In genomic region chr2:91984439-91984838, GRCm38 (mm10) we compare ENCODE assay signal across 7 mouse cellular contexts. TPM values are rescaled to one million over a fixed set of nuclear protein-coding genes. Genes with fewer than 3 reads are reported as not detected.
A peak's percentile ranks its signal among the peaks of the same experiment; 100 is the strongest.
DNase-seq lines count a peak whose midpoint lies in the region; ATAC-seq and TF ChIP-seq lines count a peak whose summit lies in the region.

No protein-coding gene starts in this region.

- peak; percentile 95 for DNase-seq in ZHBTc4 (ENCODE audit: low read depth, low spot score)
- DNase-seq in embryonic facial prominence, embryonic 11.5 days (ENCODE audit: low spot score): peak; percentile 87
- DNase-seq in heart, postnatal 4 days: peak; percentile 69
- peak; percentile 79 for DNase-seq in limb, embryonic 10.5 days (ENCODE audit: low spot score)
- DNase-seq in mesoderm, embryonic 11.5 days (ENCODE audit: low read depth, low spot score): peak; percentile 93
- peak; percentile 78 for DNase-seq in stomach, postnatal 0 days (ENCODE audit: low spot score)
- DNase-seq in layer of hippocampus, postnatal 25 days (ENCODE audit: extremely low spot score in 1 of 2, low spot score in 1 of 2): no peak

- peak overlapping the region; percentile 36 for H3K27ac ChIP-seq in embryonic facial prominence, embryonic 11.5 days (replicated peaks; ENCODE audit: low read depth, low read length)
- H3K27ac ChIP-seq in limb, embryonic 10.5 days: peak overlapping the region; percentile 78
- peak overlapping the region; percentile 67 for H3K27ac ChIP-seq in stomach, postnatal 0 days (replicated peaks)

- peak overlapping the region; percentile 1; the same call in 1 of the 2 replicates for H3K4me2 ChIP-seq in embryonic facial prominence, embryonic 11.5 days (ENCODE audit: low read depth, low read length)
- H3K4me2 ChIP-seq in stomach, postnatal 0 days (replicated peaks; ENCODE audit: low read depth): peak overlapping the region; percentile 39; the same call in 1 of the 2 replicates

- no peak overlapping the region for H3K4me3 ChIP-seq in embryonic facial prominence, embryonic 11.5 days (ENCODE audit: low read depth, low read length)
- peak overlapping the region; percentile 33 for H3K4me3 ChIP-seq in limb, embryonic 10.5 days
- no peak overlapping the region for H3K4me3 ChIP-seq in stomach, postnatal 0 days (ENCODE audit: low read depth, low read length)

- no peaks in the 10 kb centered on the region for H3K9me3 ChIP-seq in embryonic facial prominence, embryonic 11.5 days (replicated peaks; ENCODE audit: control insufficient read depth, low read length)
- H3K9me3 ChIP-seq in limb, embryonic 10.5 days (replicated peaks): no peaks in the 10 kb centered on the region
- no peaks in the 10 kb centered on the region for H3K9me3 ChIP-seq in stomach, postnatal 0 days (ENCODE audit: control insufficient read depth, low read length)

- no peaks in the 10 kb centered on the region for H3K36me3 ChIP-seq in embryonic facial prominence, embryonic 11.5 days (replicated peaks; ENCODE audit: control insufficient read depth, insufficient read depth, low read depth, low read length)
- H3K36me3 ChIP-seq in limb, embryonic 10.5 days: no peaks in the 10 kb centered on the region
- H3K36me3 ChIP-seq in stomach, postnatal 0 days (ENCODE audit: control insufficient read depth, insufficient read depth, low read length): peaks cover 2% of the 10 kb centered on the region; the same call in 1 of the 2 replicates

- TF ChIP-seq EP300 in stomach, postnatal 0 days (optimal IDR thresholded peaks at IDR 0.05): no peak

- WGBS in embryonic facial prominence, embryonic 11.5 days: under 1% methylated on average over 8 of the region's 13 CpGs
- under 1% methylated on average over 7 of the region's 13 CpGs for WGBS in limb, embryonic 10.5 days
- WGBS in stomach, postnatal 0 days: 11% methylated on average over 13 of the region's 13 CpGs

- no peaks in the 10 kb centered on the region; the same call in 1 of the 2 replicates for H3K4me1 ChIP-seq in embryonic facial prominence, embryonic 11.5 days (ENCODE audit: control insufficient read depth, insufficient read depth, low read length)
- H3K4me1 ChIP-seq in limb, embryonic 10.5 days: peaks cover 59% of the 10 kb centered on the region
- no peaks in the 10 kb centered on the region; the same call in 1 of the 2 replicates for H3K4me1 ChIP-seq in stomach, postnatal 0 days (replicated peaks; ENCODE audit: control insufficient read depth, insufficient read depth)

- peak; percentile 82 for ATAC-seq in embryonic facial prominence, embryonic 11.5 days (replicated peaks; ENCODE audit: insufficient number of reproducible peaks, low FRiP score, low TSS enrichment, low read depth)
- peak; percentile 88 for ATAC-seq in stomach, postnatal 0 days (ENCODE audit: low FRiP score, low TSS enrichment)

- H3K27me3 ChIP-seq in embryonic facial prominence, embryonic 11.5 days (ENCODE audit: control insufficient read depth, insufficient read depth, low read length): no peaks in the 10 kb centered on the region
- H3K27me3 ChIP-seq in limb, embryonic 10.5 days (ENCODE audit: low read depth, poor library complexity, severe bottlenecking): no peaks in the 10 kb centered on the region
- H3K27me3 ChIP-seq in stomach, postnatal 0 days (ENCODE audit: control insufficient read depth, insufficient read depth, low read length): no peaks in the 10 kb centered on the region

- peak; percentile 16; the same call in 1 of the 2 replicates for TF ChIP-seq CTCF in stomach, postnatal 0 days (IDR thresholded peaks at IDR 0.05; ENCODE audit: low read depth)

- H3K9ac ChIP-seq in embryonic facial prominence, embryonic 11.5 days (replicated peaks; ENCODE audit: low read length): peak overlapping the region; percentile 35; the same call in 1 of the 2 replicates
- H3K9ac ChIP-seq in stomach, postnatal 0 days (ENCODE audit: low read length): no peak overlapping the region

RNA-seq across cellular contexts. Expression of gene Dgkz, which starts 8.8 kb away (rescaled TPM):
- polyA plus RNA-seq in embryonic facial prominence, embryonic 11.5 days (2014; fragmentation: Nextera tagmentation; extraction: Ambion mirVana): 28.6 and 30.1 TPM in 2 replicates
- 10 to 100 TPM; 76.6 to 80.9 TPM for total RNA-seq in heart, postnatal 4 days (2021)
- polyA plus RNA-seq in limb, embryonic 10.5 days (2016; fragmentation: Nextera tagmentation; extraction: Ambion mirVana): 57.3 and 59.9 TPM in 2 replicates
- 18.6 and 23.2 TPM in 2 replicates for polyA plus RNA-seq in stomach, postnatal 0 days (2015; fragmentation: Nextera tagmentation; extraction: Ambion mirVana)
- total RNA-seq in layer of hippocampus, postnatal 25 days (2021): 100 to 1,000 TPM; 479 to 537 TPM

RNA-seq across cellular contexts. Expression of gene Gm9821, which starts 38.9 kb away (rescaled TPM):
- polyA plus RNA-seq in embryonic facial prominence, embryonic 11.5 days (2014; fragmentation: Nextera tagmentation; extraction: Ambion mirVana): 0.28 TPM in 1 of 2 replicates, not detected in the other
- total RNA-seq in heart, postnatal 4 days (2021): not detected
- 0.33 and 0.56 TPM in 2 replicates for polyA plus RNA-seq in limb, embryonic 10.5 days (2016; fragmentation: Nextera tagmentation; extraction: Ambion mirVana)
- polyA plus RNA-seq in stomach, postnatal 0 days (2015; fragmentation: Nextera tagmentation; extraction: Ambion mirVana): 0.13 and 0.15 TPM in 2 replicates
- total RNA-seq in layer of hippocampus, postnatal 25 days (2021): not detected

RNA-seq across cellular contexts. Expression of gene Creb3l1, which starts 39.9 kb away (rescaled TPM):
- polyA plus RNA-seq in embryonic facial prominence, embryonic 11.5 days (2014; fragmentation: Nextera tagmentation; extraction: Ambion mirVana): 1.2 and 1.5 TPM in 2 replicates
- total RNA-seq in heart, postnatal 4 days (2021): 10 to 100 TPM; 16.9 to 18.5 TPM
- polyA plus RNA-seq in limb, embryonic 10.5 days (2016; fragmentation: Nextera tagmentation; extraction: Ambion mirVana): 0.45 and 1.1 TPM in 2 replicates
- polyA plus RNA-seq in stomach, postnatal 0 days (2015; fragmentation: Nextera tagmentation; extraction: Ambion mirVana): 13.2 and 15.6 TPM in 2 replicates
- total RNA-seq in layer of hippocampus, postnatal 25 days (2021): 1 to 10 TPM; 4.0 to 4.6 TPM

RNA-seq across cellular contexts. Expression of gene Mdk, which starts 52.3 kb away (rescaled TPM):
- polyA plus RNA-seq in embryonic facial prominence, embryonic 11.5 days (2014; fragmentation: Nextera tagmentation; extraction: Ambion mirVana): 1,845 and 1,892 TPM in 2 replicates
- 100 to 1,000 TPM; 102 to 110 TPM for total RNA-seq in heart, postnatal 4 days (2021)
- 2,617 and 2,689 TPM in 2 replicates for polyA plus RNA-seq in limb, embryonic 10.5 days (2016; fragmentation: Nextera tagmentation; extraction: Ambion mirVana)
- polyA plus RNA-seq in stomach, postnatal 0 days (2015; fragmentation: Nextera tagmentation; extraction: Ambion mirVana): 157 and 170 TPM in 2 replicates
- 10 to 100 TPM; 25.5 to 33.2 TPM for total RNA-seq in layer of hippocampus, postnatal 25 days (2021)

RNA-seq across cellular contexts. Expression of gene Chrm4, which starts 57.4 kb away (rescaled TPM):
- 0.20 and 0.34 TPM in 2 replicates for polyA plus RNA-seq in embryonic facial prominence, embryonic 11.5 days (2014; fragmentation: Nextera tagmentation; extraction: Ambion mirVana)
- total RNA-seq in heart, postnatal 4 days (2021): not detected
- 0.67 and 0.76 TPM in 2 replicates for polyA plus RNA-seq in limb, embryonic 10.5 days (2016; fragmentation: Nextera tagmentation; extraction: Ambion mirVana)
- polyA plus RNA-seq in stomach, postnatal 0 days (2015; fragmentation: Nextera tagmentation; extraction: Ambion mirVana): 0.08 and 0.16 TPM in 2 replicates
- 10 to 100 TPM; 21.5 to 26.1 TPM for total RNA-seq in layer of hippocampus, postnatal 25 days (2021)

Comparison
In these comparisons a context has a peak if more than half of its experiments do, and no peak if none do; other contexts are left out.
1. DNase-seq: peak in ZHBTc4 (single experiment), embryonic facial prominence, embryonic 11.5 days (single experiment), heart, postnatal 4 days (single experiment), limb, embryonic 10.5 days (single experiment), mesoderm, embryonic 11.5 days (single experiment) and stomach, postnatal 0 days (single experiment); none in layer of hippocampus, postnatal 25 days (0 of 2).
2. Peak in every context shown above with its lines, with median percentiles within 50 percentile points of each other: H3K27ac ChIP-seq.